Mouse (Mus musculus) retina, embryonic 14.5 days (tissue): Measurements from ENCODE around the gene Dscam.

Experiments
- DNase-seq: peaks from one replicate; pipeline ENCODE4 v3.0.0-alpha.2; 2015; ENCODE audit warnings: low spot score

Gene Dscam

DNA sequence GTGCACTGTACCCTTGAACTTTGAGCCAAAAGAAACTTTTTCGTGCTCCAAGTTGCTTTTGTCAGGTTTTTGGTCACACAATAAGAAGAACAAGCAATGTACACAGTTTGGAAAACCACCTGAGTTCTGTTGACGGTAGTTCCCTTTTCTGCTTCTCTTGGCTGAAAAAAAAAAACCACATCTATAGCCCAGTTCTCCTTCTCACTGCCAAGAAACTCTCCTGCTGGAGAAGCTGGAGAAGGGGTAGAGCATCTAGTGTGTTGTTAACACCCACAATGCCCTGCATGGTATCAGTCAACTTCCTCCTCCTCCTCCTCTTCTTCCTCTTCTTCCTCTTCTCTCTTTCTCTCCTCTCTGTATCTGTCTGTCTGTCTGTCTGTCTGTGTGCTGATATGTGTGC, 65.3 kb downstream of the Dscam start:
- no peak for DNase-seq

DNA sequence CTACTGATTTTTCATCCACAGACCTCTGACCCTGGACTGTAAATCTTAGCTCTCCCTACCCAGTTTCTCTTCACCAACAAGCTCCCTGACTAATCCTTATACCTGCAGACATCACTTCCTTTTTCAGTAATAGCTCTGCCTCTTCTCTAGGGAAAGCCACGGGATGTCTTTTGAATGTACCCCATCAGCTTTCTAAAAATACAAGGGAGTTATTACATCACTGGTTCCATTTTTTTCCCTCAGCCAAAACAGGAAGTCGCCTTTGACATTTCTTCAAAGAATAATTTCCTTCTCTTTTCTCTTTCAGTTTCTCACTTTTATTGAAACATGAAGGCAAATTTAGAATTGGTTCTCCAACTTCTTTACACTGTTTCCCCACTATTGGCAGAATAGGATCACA, 67.5 kb downstream of the Dscam start:
- no peak for DNase-seq

DNA sequence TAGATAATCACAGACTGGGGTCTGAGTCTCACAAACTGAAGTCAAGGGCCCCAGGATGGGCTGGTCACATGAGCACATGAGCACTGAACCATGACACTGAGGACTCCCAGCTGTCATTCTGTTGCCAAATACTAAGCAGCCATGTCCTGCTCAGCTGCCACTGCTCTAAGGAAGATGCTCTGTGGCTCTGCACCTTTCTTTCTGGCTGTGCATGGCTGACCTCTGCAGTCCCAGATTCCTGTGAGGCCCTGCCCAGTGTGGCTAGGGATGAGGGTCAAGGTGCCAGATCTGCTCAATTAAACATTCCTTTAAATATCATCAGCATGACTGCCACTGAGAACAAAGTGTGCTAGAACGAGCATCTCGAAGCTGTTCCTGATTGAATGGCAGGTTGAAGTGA, 70.5 kb downstream of the Dscam start:
- peak; percentile 55 for DNase-seq

DNA sequence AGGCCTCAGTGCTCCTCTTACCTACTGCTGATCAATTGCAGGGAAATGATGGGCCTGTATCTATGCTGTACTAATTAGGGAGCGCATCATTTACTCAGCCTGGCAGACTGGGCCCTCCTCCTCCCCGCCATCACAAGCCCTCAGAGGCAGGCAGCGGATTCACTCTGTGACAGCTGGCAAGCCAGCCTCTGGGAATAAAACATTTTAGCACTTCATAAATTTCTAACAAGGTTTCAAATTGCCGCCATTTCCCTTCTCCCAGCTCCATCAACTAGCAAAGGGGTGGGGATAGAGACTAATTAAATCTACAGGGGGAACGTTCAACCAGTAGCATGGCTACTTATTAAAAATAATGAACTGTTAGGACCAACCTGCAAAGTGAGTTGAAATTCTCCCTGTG, 72.0 kb downstream of the Dscam start:
- peak; percentile 68 for DNase-seq

DNA sequence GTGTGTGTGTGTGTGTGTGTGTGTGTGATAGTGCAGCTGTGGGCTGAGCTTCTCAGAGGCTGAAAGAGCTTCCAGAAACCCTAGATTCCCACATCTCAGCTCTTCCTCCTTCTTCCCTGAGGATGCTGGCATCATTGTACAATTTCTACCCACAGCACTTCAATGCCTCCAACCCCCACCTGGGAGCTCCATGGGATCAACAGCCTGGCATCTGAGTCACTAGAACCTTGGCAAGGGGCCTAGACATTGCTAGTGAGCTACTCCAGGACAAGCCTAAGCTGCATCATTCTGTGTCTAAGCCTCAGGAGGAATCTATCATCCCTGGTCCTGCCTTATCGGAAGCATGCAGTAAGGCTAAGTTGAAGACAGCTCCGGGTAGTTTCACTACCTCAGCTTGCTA, 73.8 kb downstream of the Dscam start:
- DNase-seq: no peak

DNA sequence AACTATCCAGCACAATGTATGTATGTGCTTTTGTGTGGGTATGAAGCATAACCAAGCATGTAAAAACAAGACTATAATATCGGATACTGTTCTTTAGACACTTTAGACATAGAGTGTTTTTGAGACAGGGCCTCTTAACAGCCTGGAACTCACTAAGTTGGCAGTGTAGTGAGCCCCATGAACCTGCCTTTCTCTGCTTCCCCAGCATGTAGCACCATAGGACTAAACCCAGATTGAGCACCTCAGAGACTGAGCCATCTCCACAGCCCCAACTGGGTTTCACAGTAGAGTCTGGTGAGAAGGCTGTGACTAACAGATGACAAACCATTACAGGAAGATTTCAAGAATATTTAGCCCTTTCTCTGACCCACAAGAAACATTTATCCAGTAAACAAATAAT, 75.1 kb downstream of the Dscam start:
- no peak for DNase-seq

DNA sequence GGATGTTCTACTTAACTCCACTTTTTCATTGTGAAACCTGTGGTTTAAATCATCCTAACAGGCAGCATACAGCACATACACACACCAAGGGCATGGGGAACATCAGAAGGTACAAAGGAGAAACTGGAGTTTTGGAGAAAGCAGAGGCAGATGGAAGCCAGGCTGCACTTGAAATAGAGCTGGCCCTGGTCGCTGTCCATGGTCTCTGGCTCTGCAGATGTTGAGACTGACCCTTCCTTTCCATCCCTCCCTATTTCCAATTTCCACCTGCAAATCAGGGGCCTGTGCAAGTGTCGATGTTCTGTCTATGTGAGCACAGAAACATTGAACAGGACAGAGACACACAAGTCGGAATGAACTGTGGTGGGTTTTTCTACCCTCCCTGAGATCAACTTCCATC, 81.2 kb downstream of the Dscam start:
- DNase-seq: no peak

DNA sequence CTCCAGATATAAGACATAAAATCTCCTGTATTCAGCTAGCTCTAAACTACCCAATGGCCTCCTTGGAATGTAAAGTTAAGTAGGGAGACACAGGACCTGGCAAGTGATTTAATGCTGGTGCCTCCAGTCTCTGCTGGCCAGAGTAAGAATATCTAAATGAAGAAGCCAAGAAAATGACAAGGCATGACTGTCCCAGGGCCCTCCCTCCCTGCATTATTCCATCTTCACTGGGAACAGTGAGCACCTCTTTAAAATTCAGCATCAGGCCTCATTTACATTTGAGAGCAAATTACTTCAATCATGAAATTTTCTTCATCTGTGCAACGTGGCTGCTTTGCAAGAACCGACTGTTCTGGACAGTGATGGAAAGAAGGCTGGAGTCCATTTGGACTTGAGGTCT, 86.9 kb downstream of the Dscam start:
- DNase-seq: no peak

DNA sequence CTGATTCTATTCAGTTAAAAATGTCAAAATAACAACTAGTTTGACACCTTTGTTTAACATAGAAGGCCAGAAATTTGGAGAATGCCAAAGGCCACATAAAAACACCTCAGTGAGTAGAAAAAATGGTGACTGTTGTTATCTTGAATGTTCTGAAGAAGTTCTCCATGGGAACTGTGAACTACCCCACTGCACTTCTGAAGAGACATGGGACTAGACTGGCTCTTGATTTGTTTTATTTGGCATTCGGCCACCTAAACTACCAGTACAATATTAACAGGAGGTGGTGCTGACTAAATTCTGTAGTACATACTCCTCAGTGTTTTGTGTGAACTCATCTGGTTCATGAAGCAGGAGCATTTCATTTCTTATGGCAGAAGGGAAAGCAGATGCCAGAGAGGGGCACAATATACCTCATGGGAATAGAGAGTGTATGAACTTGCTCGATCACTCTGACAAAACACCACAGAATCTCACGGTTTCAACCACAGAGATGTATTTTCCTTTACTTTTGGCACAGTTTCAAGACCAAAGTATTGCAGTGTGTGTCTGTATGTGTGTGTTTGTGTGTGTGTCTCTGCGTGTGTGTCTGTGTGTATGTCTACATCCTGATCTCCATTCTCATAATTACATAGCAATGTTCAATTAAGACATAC, 94.5 kb downstream of the Dscam start:
- no peak for DNase-seq

DNA sequence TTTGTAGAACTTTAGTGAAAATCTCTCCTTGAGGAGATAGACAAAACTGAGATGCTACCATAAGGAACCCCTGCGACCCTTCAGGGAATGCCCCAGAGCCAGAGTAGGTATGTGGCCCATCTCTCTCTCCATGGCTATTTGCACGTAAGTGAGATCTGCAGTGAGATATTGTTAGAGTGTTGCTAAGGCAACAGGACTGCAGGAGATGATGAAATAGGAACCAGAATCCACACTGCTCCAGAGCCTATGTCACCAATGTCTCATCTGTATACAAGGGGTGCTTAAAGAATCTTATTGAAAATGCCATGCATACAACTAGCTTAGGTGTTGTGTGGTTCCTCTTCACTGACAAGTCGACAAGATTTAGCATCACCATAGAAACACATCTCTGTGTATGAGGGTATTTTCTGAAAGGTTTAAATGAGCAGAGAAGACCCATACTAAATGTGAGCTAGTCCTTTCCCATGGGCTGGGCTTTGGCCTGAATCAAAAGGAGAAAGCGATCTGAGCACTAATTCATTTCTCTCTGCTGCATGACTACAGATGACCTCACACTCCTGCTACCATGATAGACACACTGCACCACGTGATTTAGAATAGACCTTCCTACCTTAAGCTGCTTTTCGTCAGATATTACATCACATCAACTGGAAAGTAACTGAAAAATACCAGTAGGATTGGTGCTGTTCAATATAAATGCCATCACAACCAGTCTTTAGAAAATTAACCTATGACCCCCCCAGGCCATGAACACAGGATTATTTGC, 95.2 kb downstream of the Dscam start:
- DNase-seq: no peak

DNA sequence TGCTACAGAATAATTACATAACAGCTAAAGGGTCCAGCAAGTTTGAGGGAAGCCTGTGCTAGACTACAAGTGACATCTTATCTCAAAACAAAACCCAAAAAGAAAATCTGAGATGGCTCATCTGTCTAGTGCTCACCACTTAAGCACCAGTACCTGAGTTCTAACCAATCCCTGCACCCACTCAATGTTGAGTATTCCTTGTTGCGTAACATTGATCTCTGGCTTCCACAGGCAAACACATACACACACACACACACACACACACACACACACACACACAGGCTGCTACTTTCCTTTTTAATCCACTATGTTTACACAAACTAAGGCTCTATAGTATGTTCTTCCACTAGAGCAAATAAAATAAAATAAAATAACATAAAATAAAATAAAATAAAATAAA, 96.7 kb downstream of the Dscam start:
- no peak for DNase-seq

DNA sequence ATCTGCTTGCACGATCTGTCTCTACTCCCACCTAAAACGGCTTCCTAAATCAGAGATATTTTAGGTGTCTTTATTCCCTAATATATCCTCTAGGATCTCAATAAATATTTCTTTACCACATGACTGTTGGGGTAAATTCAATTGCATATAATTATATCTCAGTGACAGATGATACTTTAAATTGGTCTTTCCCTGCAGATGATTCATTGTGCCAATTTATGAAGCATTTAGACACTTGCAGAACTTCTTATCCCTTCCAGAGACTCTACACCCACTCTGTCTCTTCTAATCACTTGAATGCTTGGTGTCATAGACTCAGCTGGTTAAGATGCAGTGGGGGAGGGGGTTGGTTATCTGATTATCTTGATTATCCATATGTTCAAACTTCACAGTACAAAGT, 97.9 kb downstream of the Dscam start:
- no peak for DNase-seq

DNA sequence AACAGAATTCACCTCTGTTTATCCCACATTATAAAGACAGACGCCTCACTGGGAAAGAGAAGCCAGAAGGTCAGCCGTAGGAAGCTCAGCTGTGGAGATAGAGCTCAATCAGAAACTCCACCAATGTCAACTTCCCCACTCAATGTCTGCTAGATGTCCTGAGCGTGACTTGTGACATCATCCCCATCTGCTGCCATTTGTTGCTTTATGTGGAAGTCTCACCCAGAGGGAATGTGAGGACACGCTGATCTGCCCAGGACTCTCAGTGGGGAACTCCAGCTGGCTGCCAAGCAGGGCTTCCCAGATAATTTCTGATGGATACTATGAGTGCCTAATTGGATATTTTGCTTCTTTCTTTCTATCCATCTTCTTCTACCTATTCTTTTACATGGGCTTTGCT, 103.7 kb downstream of the Dscam start:
- peak; percentile 16 for DNase-seq

DNA sequence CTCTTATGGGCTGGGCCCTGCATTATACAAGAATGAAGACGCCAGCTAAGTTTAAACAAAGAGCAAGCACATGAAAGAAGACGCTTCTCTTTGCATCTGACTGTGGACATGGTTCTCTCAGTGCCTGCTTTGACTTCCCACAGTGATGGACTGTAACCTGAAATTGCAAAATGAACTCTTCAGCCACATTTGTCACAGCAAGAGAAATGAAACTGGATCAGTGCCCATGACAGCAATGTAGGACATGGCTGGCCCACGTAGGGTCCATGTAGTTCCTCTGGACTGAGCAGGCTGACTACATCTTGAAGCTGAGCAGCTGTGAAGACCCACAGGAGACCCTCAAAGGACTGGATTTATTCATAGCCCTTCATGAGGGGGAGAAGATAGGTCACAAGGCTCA, 108.3 kb downstream of the Dscam start:
- DNase-seq: no peak

DNA sequence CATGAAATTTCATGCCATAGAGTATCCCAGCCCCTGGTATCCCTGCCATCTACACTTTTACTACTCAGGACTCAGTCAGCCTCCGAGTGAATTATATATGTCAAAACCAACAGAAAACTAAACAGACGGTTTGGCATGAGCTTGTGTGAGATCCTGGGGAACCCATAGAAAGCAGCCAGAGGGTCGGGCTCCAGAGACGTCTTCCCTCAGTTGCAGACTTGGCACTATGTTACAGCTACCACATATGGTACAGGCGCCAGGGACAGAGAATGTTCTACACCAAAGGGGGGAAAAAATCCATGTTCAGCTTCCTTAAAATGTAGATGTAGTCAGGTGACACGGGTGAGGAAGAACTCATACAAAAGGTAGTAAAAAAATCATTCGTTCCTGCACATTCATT, 109.2 kb downstream of the Dscam start:
- DNase-seq: no peak

DNA sequence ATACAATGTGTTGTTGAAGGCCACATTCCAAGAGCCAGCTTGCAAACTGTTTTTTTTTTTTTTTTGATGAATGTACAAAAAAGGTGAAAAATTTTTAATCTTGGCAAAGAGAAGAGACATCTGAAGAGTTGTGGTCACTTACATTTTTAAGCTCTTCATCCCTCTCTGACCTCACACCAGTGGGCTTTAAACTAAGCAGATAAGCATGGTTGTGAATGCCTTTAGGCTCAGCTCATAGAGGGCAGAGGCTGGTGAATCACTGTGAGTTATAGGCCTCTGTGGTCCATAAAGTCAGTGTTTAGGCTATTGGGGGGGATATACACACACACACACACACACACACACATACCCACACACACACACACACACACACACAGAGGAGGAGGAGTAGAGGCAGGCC, 109.8 kb downstream of the Dscam start:
- no peak for DNase-seq

DNA sequence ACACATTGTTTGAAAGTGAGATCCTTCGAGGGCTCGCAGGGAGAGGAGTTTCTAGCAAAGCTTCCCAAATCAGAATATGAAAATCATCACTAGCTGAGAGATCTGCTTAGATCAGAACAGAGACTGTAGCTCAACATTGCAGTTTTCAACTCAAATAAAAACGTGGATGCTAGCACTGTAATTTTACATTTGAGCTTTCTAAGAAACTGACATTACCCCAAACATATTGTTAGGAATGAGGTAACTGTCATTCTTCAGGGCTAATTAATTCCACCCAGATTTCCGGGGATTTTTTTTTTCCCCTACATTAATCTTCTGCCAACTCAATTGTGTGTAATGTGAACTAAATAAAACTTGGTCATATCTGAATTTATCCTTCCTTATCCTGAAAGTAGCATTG, 110.3 kb downstream of the Dscam start:
- DNase-seq: no peak

DNA sequence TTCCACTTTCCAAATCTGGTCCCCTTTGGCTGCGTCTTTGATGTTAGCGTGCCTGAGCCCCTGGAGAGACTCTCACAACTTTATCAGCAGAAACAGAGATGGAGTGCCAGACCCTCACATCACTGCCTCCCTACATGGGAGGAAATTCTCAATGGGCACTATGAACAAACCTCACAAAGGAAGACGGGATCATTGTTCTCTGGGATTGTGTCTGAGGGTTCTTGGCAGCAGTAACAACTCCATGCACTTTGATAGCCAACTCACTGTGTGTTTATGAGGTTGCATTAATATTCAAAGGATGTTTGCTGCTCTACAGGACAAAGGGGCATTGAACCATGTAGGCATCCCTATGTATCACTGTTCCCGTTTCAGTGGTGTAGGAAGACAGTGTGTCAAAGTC, 135.3 kb downstream of the Dscam start:
- DNase-seq: no peak

DNA sequence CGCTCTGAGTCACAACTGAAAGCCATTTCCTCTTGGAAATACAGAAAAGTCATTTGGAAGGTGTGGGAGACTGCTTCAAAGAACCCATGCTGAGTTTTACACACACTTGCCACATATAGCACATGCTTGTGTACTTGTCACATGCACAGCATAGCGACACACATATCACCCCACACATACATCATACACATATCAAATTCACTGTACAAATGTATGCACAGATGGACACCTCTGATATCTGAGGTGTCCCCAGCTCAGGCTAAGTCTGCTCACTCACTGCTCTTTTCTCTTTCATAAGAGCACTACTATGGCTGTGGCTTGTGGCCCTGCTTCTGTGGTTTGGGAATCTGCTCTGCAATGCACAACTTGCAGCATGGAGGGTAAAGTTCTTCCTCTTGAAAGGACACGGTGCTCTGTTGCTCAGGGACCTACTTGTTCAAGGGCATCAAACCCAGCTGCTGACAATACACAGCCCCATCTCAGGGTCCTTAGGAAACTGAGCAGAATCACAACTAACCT, 137.0 kb downstream of the Dscam start:
- DNase-seq: no peak

DNA sequence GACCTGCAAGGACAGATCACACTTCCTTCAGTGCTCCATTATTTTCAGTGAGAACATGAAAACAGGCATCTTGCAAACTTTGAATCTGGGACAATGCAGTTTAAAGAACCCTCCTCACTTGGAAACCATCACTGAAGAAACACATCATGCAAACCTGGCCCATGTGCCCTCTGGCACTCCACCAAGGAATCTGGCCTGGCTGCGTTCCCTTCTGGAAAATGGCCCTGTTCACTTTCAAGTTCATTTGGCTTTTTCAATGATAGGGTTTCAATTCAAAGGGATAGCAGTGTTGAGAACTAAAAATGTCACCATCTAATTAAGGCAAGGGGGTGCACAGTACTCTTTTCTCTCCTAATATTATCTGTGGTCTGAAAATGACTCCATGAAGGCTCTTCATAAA, 142.9 kb downstream of the Dscam start:
- no peak for DNase-seq

DNA sequence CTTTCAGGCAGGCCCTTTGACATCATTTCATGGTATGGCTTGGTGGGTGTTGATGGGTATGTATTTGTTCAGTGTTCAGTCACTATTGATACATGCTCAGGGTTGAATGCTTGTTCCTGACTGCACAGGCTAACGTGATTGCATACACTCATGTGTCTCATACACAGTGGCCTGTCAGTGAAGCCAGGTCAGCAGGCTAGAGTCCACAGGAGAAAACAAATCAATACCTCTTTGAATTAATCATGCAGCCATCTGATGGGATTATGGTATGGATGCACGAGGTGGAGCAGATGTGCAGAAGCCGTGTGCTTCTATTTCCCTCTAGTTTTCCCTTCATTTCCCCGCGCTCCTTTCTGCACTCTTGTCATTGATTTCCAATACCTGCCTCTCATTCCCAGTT, 143.7 kb downstream of the Dscam start:
- no peak for DNase-seq

DNA sequence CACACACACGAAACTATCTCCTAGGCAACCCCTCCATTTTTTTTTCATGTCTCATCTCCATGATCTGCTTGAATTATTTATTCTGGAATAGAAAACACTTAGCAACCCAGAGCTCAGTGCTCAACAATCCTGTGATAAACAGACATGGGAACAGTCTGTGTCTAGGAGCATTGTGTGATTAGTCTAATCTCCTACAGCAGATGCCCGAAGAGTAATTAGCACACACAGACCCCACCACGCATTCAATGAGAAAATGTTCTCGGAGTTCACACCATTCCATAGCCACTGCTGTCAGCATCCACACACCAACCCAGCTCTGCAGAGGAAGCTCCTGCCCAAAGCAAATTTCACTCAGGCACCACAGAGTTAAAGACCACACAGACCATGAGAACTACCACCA, 146.1 kb downstream of the Dscam start:
- DNase-seq: no peak

DNA sequence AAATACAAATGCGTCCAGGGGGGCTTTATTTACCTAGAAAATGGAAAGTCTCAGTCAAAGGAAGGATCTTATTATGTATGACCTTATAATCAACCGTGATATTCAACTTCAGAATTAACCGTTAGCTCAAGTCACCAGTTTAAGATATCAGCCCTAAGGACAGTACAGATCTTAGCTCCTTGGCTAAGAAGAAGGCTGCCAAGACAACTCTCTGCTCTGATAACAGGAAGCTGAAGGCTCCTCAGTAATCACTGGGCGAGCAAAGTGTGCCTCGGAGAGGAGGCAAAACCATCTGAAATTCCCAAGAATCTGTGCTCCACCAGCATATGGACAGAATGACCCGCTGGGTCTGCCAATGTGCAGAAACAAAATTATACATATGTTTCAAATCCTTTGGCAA, 149.1 kb downstream of the Dscam start:
- no peak for DNase-seq

DNA sequence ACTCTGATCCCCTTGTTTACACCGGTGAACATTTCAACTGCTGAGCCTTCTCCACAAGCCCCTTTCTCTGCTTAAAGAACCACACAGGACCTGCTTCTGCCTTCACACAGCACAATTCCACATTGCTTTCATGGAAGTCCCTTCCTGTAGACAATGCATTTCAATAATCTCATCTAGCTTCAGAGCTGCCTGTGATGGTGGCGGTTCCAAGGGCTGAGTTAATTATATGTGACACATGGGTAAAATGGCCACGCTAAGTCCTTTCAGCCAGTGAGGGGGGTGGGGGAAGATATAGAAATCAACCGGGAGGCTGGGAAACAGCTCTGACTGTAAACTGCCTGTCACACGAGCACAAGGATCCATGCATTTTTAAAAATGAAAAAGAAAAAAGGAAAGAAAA, 152.2 kb downstream of the Dscam start:
- DNase-seq: peak; percentile 71
